Mouse (Mus musculus) retina, embryonic 14.5 days (tissue): ENCODE data around the gene Olfr1141.

Experiments
- DNase-seq: peaks from one replicate; pipeline ENCODE4 v3.0.0-alpha.2; 2015; ENCODE audit warnings: low spot score

Olfr1141 gene

GRCm38 (mm10) chr2:87753891-87754290 lies at the start of gene Olfr1141:
Olfr1141 (minus strand) TSS chr2:87753991.
- no peak for DNase-seq

DNA sequence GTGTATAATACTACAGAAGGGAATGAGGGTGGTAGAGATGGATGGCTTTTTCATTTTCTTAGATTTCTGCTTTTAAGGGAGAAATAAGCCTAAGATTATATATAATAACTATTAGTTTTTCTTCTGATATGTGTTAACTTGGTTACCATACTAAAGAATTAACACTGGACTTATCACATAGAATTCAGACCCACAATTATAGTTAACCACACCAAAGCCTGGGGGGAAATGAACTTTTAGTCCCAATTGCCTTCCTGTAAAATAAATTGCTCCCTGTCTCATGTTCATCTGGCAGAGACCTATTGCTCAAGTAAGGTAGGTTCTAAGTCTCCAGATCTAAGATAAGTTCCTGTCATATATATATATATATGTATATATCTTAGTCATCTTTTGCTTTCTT lies 46.5 kb upstream of the Olfr1141 start, which contains the start of gene Olfr1143:
Gene Olfr1143 (plus strand): TSS at position 301 of the 400 bp plus-strand sequence.
- no peak for DNase-seq

DNA sequence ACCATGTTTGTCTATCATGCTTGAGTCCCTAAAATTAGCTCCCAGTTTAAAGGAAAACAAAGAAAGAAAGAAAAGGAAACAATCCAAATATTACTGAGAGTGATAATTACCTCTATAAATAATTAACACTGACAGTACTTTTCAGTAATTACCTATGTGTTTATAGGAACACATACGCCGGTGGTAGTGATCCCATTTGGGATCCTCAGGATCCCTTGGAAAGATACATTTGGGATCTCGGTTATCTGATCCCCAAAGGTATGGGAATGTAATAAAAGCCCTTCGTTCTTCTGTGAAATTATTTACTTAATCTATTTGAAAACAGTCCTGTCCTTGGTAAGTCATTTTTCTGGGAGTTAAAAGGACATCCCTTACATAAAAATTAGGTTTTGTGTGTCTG lies 25.4 kb upstream of the Olfr1141 start, which contains the start of gene Olfr152:
Gene Olfr152 (plus strand): TSS at position 301 of the 400 bp plus-strand sequence.
- no peak for DNase-seq

GRCm38 (mm10) chr2:87776143-87776542 lies 22.4 kb upstream of the Olfr1141 start:
- no peak for DNase-seq

GRCm38 (mm10) chr2:87743452-87743851 lies 10.3 kb downstream of the Olfr1141 start, which contains the start of gene Olfr1140:
Olfr1140 (plus strand) TSS chr2:87743752.
- DNase-seq, result no peak

DNA sequence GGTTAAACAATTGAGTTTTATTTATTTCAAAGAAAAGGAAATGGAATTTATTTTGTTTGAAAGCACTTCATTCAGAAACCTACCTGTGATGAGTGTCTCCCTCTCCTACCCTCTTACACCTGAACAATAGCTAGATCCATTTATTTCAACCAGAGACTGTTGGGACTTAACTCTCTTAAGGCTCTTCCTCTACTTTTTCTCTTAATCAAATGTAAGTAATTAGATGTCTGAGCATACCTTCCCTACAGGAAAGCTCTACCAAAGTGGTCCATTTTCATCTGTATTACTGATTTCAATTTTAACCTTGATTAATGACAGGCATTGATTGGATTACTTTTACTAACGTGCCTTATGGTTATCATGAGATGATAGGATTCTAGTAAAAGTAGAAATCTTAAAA lies 13.9 kb downstream of the Olfr1141 start, which contains the start of gene Olfr1138:
Gene Olfr1138 (minus strand): TSS at position 101 of the 400 bp plus-strand sequence.
- no peak for DNase-seq

GRCm38 (mm10) chr2:87713079-87713478 lies 40.7 kb downstream of the Olfr1141 start, which contains the start of gene Olfr1137:
Olfr1137 (minus strand) TSS chr2:87713179.
- DNase-seq, result no peak
